Mouse (Mus musculus) hindbrain, postnatal 0 days (tissue): ENCODE results near the gene Rcsd1. TPM values are rescaled to one million over a fixed set of nuclear protein-coding genes. Genes with fewer than 3 reads are reported as not detected.

Experiments used
- ATAC-seq: fragments of 200-750 bp; cut with Nextera tagmentation; 2 replicates; pipeline ENCODE4 v1.8.0; 2017; ENCODE audit warnings: mild to moderate bottlenecking, moderate TSS enrichment, moderate library complexity
- DNase-seq: peaks from one replicate; pipeline ENCODE4 v3.0.0-alpha.2; 2015; ENCODE audit warnings: low spot score
- H3K27ac ChIP-seq: fragments of 300-500 bp; sonication (generic); 2 replicates; pipeline ENCODE4 v1.5.1; 2014; ENCODE audit warnings: mild to moderate bottlenecking
- H3K27me3 ChIP-seq: fragments of 300-500 bp; sonication (generic); 2 replicates; pipeline ENCODE4 v1.6.1; 2014; ENCODE audit warnings: low read length, mixed read lengths; ENCODE audit not compliant: insufficient read depth
- H3K36me3 ChIP-seq: fragments of 300-500 bp; sonication (generic); 2 replicates; pipeline ENCODE4 v1.6.1; 2014; ENCODE audit warnings: low read length, mixed read lengths; ENCODE audit not compliant: insufficient read depth
- H3K4me1 ChIP-seq: fragments of 300-500 bp; sonication (generic); 2 replicates; pipeline ENCODE4 v1.6.1; 2014; ENCODE audit warnings: antibody characterized with exemption, low read length, mixed read lengths; ENCODE audit not compliant: insufficient read depth
- H3K4me2 ChIP-seq: fragments of 300-500 bp; sonication (generic); 2 replicates; pipeline ENCODE4 v1.6.1; 2014; ENCODE audit warnings: low read depth, mild to moderate bottlenecking, low read length, moderate library complexity, mixed read lengths
- H3K4me3 ChIP-seq: fragments of 300-500 bp; sonication (generic); 2 replicates; pipeline ENCODE4 v1.5.1; 2014; ENCODE audit warnings: low read length
- H3K9ac ChIP-seq: fragments of 300-500 bp; sonication (generic); replicated peaks from 2 replicates; pipeline ENCODE4 v1.6.1; 2014; ENCODE audit warnings: mild to moderate bottlenecking, low read length, moderate library complexity, mixed read lengths
- H3K9me3 ChIP-seq: fragments of 300-500 bp; sonication (generic); 2 replicates; pipeline ENCODE4 v1.6.1; 2016; ENCODE audit warnings: low read length, mixed read lengths
- CTCF ChIP-seq: IDR thresholded peaks from 2 replicates; pipeline ENCODE4 v1.5.1; 2016; ENCODE audit warnings: antibody characterized with exemption, control low read depth, low read depth
- WGBS: fragments of 180-500 bp; shearing (Covaris S2); extraction: QIAGEN DNeasy Blood & Tissue Kit; methylation state at CpG from one replicate; pipeline ENCODE4 v1.1.7; 2014; 5-methylcytosine and 5-hydroxymethylcytosine counted together
- microRNA-seq, 2 experiments: library from miRNA; unstranded; fragments of <30 nt; microRNA quantifications; one replicate each; pipeline ENCODE4; 2016
- polyA plus RNA-seq: library from polyadenylated mRNA; unstranded; fragments of >200 nt; fragmentation: Nextera tagmentation; extraction: Ambion mirVana; gene quantifications from 2 replicates; pipeline ENCODE4 v1.2.1, GENCODE M21; 2015
- total RNA-seq: library from RNA; depleted of rRNA; stranded (reverse); fragments of >200 nt; gene quantifications from 2 replicates; pipeline ENCODE4 v1.2.3, GENCODE M21; 2014; rRNA removed

Rcsd1 gene
- total and polyA plus RNA-seq, 2 experiments from 2014 or later = 6.0 to 9.2 TPM

DNA sequence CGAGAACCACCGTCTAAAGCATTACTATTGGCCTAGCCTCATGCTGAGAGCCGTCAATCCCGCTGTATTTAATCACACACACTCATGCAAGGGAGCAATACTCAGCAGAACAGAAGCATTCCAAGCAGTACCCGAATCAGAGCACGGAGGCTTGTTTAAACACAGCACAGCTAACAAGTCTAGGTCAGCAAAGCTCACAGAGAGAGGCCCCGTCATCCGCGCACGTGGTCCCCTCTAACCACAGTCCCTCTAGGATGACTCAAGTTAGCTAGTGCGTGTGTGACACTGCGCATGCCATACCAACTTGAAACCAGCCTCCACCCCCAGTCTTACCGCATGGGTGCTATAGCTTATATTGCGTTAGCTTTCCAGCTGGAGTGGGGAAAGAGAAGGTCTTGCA is 106.3 kb downstream of the Rcsd1 start:
- ATAC-seq = no peak
- peaks cover 28% of the 10 kb centered on the region for H3K36me3 ChIP-seq
- no peak for TF ChIP-seq CTCF
- no peak overlapping the region for H3K4me3 ChIP-seq
- no peak overlapping the region for H3K9ac ChIP-seq
- H3K27ac ChIP-seq = no peak overlapping the region
- no peaks in the 10 kb centered on the region for H3K27me3 ChIP-seq
- no peak overlapping the region for H3K4me2 ChIP-seq
- H3K9me3 ChIP-seq = no peaks in the 10 kb centered on the region
- no peaks in the 10 kb centered on the region for H3K4me1 ChIP-seq
- 81% methylated on average over 14 of the region's 14 CpGs for WGBS
- no peak for DNase-seq

GRCm38 (mm10) chr1:165601775-165602280 is 107.7 kb downstream of the Rcsd1 start:
- DNase-seq (no peak), ATAC-seq (no peak)
- H3K9ac ChIP-seq = no peak overlapping the region
- H3K27me3 ChIP-seq = no peaks in the 10 kb centered on the region
- H3K27ac ChIP-seq = no peak overlapping the region
- no peak overlapping the region for H3K4me3 ChIP-seq
- H3K4me2 ChIP-seq = no peak overlapping the region
- no peak for TF ChIP-seq CTCF
- no peaks in the 10 kb centered on the region for H3K9me3 ChIP-seq
- no peaks in the 10 kb centered on the region for H3K4me1 ChIP-seq
- peaks cover 28% of the 10 kb centered on the region for H3K36me3 ChIP-seq
- 88% methylated on average over 10 of the region's 10 CpGs for WGBS

Small RNA genes lying within 50 kb of the gene (microRNA-seq; reads per million reads assigned to microRNA genes)
- 0 reads per million in 2 experiments for gene Gm44458

Other genes with a start within 250 kb of the Rcsd1 start
- gene Dcaf6, start 249.3 kb downstream of the Rcsd1 start, total RNA-seq = 32.9 and 33.5 TPM in 2 replicates
- 19.2 and 20.6 TPM in 2 replicates for gene Dcaf6, start 249.3 kb downstream of the Rcsd1 start, polyA plus RNA-seq
- gene Mpc2, start 249.1 kb downstream of the Rcsd1 start, total RNA-seq = 140 and 146 TPM in 2 replicates
- 282 and 291 TPM in 2 replicates for gene Mpc2, start 249.1 kb downstream of the Rcsd1 start, polyA plus RNA-seq
- 0.78 TPM in 1 of 2 replicates, not detected in the other for gene Adcy10, start 224.6 kb downstream of the Rcsd1 start, total RNA-seq
- gene Adcy10, start 224.6 kb downstream of the Rcsd1 start, polyA plus RNA-seq = 0.06 and 0.33 TPM in 2 replicates
- gene Mpzl1, start 75.2 kb downstream of the Rcsd1 start, total RNA-seq = 30.2 and 42.8 TPM in 2 replicates
- 140 and 145 TPM in 2 replicates for gene Mpzl1, start 75.2 kb downstream of the Rcsd1 start, polyA plus RNA-seq
- gene Creg1, start 54.0 kb upstream of the Rcsd1 start, total RNA-seq = 25.3 and 27.5 TPM in 2 replicates
- gene Creg1, start 54.0 kb upstream of the Rcsd1 start, polyA plus RNA-seq = 48.0 and 48.8 TPM in 2 replicates
- not detected in 2 replicates for gene Cd247, start 78.9 kb upstream of the Rcsd1 start, total RNA-seq
- 0.39 and 0.55 TPM in 2 replicates for gene Cd247, start 78.9 kb upstream of the Rcsd1 start, polyA plus RNA-seq